In the genomic region with DNA sequence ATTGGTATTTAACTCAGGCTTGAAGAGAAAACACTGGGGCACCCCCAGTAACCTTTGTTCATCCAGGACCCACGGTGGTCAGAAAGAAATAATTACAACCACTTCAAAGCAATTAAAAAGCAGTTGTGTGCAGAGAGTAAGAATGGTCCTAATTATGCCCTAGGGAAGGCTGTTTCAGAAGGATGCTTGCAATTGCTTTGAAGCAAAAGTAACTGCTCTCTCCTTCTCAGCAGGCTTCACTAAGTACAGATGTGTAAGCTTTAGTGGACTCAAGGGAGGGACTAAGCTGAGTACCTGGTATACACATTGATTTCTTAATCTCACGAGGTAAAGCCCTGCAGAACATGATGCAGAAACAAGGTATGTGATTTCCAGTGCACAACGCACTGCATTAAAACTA, we compare ENCODE assay signal across 23 mouse cellular contexts.
DNase-seq lines count a peak whose midpoint lies in the region; ATAC-seq and TF ChIP-seq lines count a peak whose summit lies in the region.
"Had no signal": no experiment of that assay in that cellular context is flagged by ENCODE, and none has a peak within 500 bp of the region (broad histone marks: within the 10 kb centered on the region; RNA-seq: fewer than 3 reads in every experiment).

No protein-coding gene starts in this region.

- H3K4me2 ChIP-seq in forebrain, embryonic 12.5 days, result no peak overlapping the region
- H3K4me2 ChIP-seq in midbrain, postnatal 0 days (ENCODE audit: low read depth, low read length, poor library complexity, severe bottlenecking), result no peak overlapping the region
- no peak overlapping the region for H3K4me2 ChIP-seq in midbrain, embryonic 13.5 days (replicated peaks)
- H3K4me2 ChIP-seq: forebrain, embryonic 13.5 days; heart, embryonic 13.5 days; intestine, embryonic 15.5 days; limb, embryonic 15.5 days; liver, embryonic 15.5 days; neural tube, embryonic 12.5 days had no signal

- H3K27me3 ChIP-seq in forebrain, embryonic 12.5 days, result no peaks in the 10 kb centered on the region
- no peaks in the 10 kb centered on the region for H3K27me3 ChIP-seq in forebrain, embryonic 10.5 days (ENCODE audit: poor library complexity, severe bottlenecking)
- H3K27me3 ChIP-seq in midbrain, postnatal 0 days (ENCODE audit: insufficient read depth, low read length), result no peaks in the 10 kb centered on the region
- no peaks in the 10 kb centered on the region for H3K27me3 ChIP-seq in midbrain, embryonic 13.5 days
- H3K27me3 ChIP-seq: CH12.LX; forebrain, embryonic 13.5 days; heart, embryonic 13.5 days; intestine, embryonic 15.5 days; limb, embryonic 15.5 days; liver, embryonic 15.5 days; neural tube, embryonic 12.5 days had no signal

- H3K27ac ChIP-seq in forebrain, embryonic 12.5 days, result no peak overlapping the region
- H3K27ac ChIP-seq in forebrain, embryonic 10.5 days, result no peak overlapping the region
- no peak overlapping the region for H3K27ac ChIP-seq in midbrain, postnatal 0 days (ENCODE audit: low read depth, low read length)
- no peak overlapping the region for H3K27ac ChIP-seq in midbrain, embryonic 13.5 days
- H3K27ac ChIP-seq: forebrain, embryonic 13.5 days; heart, embryonic 13.5 days; intestine, embryonic 15.5 days; limb, embryonic 15.5 days; liver, embryonic 15.5 days; macrophage; neural tube, embryonic 12.5 days; stomach, postnatal 0 days had no signal

- TF ChIP-seq CTCF in midbrain, postnatal 0 days (IDR thresholded peaks at IDR 0.05), result no peak

- no peaks in the 10 kb centered on the region; the same call in 1 of the 2 replicates for H3K4me1 ChIP-seq in forebrain, embryonic 12.5 days
- H3K4me1 ChIP-seq in forebrain, embryonic 10.5 days, result peaks cover 6% of the 10 kb centered on the region
- H3K4me1 ChIP-seq in midbrain, postnatal 0 days (ENCODE audit: insufficient read depth, low read length), result no peaks in the 10 kb centered on the region
- no peaks in the 10 kb centered on the region for H3K4me1 ChIP-seq in midbrain, embryonic 13.5 days (replicated peaks)
- H3K4me1 ChIP-seq: forebrain, embryonic 13.5 days; heart, embryonic 13.5 days; intestine, embryonic 15.5 days; limb, embryonic 15.5 days; liver, embryonic 15.5 days; neural tube, embryonic 12.5 days had no signal

- H3K9ac ChIP-seq in forebrain, embryonic 12.5 days, result no peak overlapping the region
- no peak overlapping the region for H3K9ac ChIP-seq in midbrain, postnatal 0 days (replicated peaks; ENCODE audit: low read length, poor library complexity, severe bottlenecking)
- H3K9ac ChIP-seq in midbrain, embryonic 13.5 days (replicated peaks), result no peak overlapping the region
- H3K9ac ChIP-seq: forebrain, embryonic 13.5 days; heart, embryonic 13.5 days; intestine, embryonic 15.5 days; limb, embryonic 15.5 days; liver, embryonic 15.5 days; neural tube, embryonic 12.5 days had no signal

- 9% methylated on average over 3 of the region's 3 CpGs for WGBS in forebrain, embryonic 12.5 days
- WGBS in forebrain, embryonic 10.5 days, result 11% methylated on average over 3 of the region's 3 CpGs
- 26% methylated on average over 3 of the region's 3 CpGs for WGBS in midbrain, postnatal 0 days
- WGBS in midbrain, embryonic 13.5 days, result 26% methylated on average over 3 of the region's 3 CpGs

- no peak overlapping the region for H3K4me3 ChIP-seq in forebrain, embryonic 12.5 days (replicated peaks)
- no peak overlapping the region for H3K4me3 ChIP-seq in forebrain, embryonic 10.5 days
- H3K4me3 ChIP-seq in midbrain, postnatal 0 days (ENCODE audit: low read depth, low read length), result no peak overlapping the region
- H3K4me3 ChIP-seq in midbrain, embryonic 13.5 days (replicated peaks), result no peak overlapping the region
- H3K4me3 ChIP-seq: forebrain, embryonic 13.5 days; heart, embryonic 13.5 days; intestine, embryonic 15.5 days; limb, embryonic 15.5 days; liver, embryonic 15.5 days; neural tube, embryonic 12.5 days had no signal

- no peaks in the 10 kb centered on the region for H3K9me3 ChIP-seq in forebrain, embryonic 12.5 days
- H3K9me3 ChIP-seq in forebrain, embryonic 10.5 days, result no peaks in the 10 kb centered on the region
- H3K9me3 ChIP-seq in midbrain, postnatal 0 days (ENCODE audit: low read length), result no peaks in the 10 kb centered on the region
- H3K9me3 ChIP-seq in midbrain, embryonic 13.5 days, result no peaks in the 10 kb centered on the region
- H3K9me3 ChIP-seq: forebrain, embryonic 13.5 days; heart, embryonic 13.5 days; intestine, embryonic 15.5 days; limb, embryonic 15.5 days; liver, embryonic 15.5 days; neural tube, embryonic 12.5 days had no signal

- ATAC-seq in forebrain, embryonic 12.5 days (ENCODE audit: low FRiP score), result peak; percentile 30; the same call in 1 of the 2 replicates
- ATAC-seq in midbrain, postnatal 0 days (ENCODE audit: low FRiP score), result no peak
- ATAC-seq in midbrain, embryonic 13.5 days, result no peak
- ATAC-seq: forebrain, embryonic 13.5 days; intestine, embryonic 15.5 days had no signal

- H3K36me3 ChIP-seq in forebrain, embryonic 12.5 days (replicated peaks), result no peaks in the 10 kb centered on the region
- H3K36me3 ChIP-seq in forebrain, embryonic 10.5 days (replicated peaks), result no peaks in the 10 kb centered on the region
- no peaks in the 10 kb centered on the region for H3K36me3 ChIP-seq in midbrain, postnatal 0 days (ENCODE audit: insufficient read depth, low read length)
- no peaks in the 10 kb centered on the region for H3K36me3 ChIP-seq in midbrain, embryonic 13.5 days
- H3K36me3 ChIP-seq: heart, embryonic 13.5 days; intestine, embryonic 15.5 days; limb, embryonic 15.5 days; liver, embryonic 15.5 days; neural tube, embryonic 12.5 days had no signal

- no peak for DNase-seq in forebrain, embryonic 10.5 days (ENCODE audit: extremely low spot score, low spot score)
- DNase-seq in midbrain, postnatal 0 days (ENCODE audit: low spot score), result peak; percentile 22
- DNase-seq in forelimb bud, embryonic 11.5 days (ENCODE audit: low read depth, low spot score), result peak; percentile 61
- peak; percentile 22 for DNase-seq in mesoderm, embryonic 11.5 days (ENCODE audit: low read depth, low spot score)
- DNase-seq in testis, postnatal 14 days (ENCODE audit: low spot score), result no peak
- no peak for DNase-seq in B cell, adult 2 months
- DNase-seq: adrenal gland, postnatal 14 days; cerebellum, adult 18-20 months; gastrocnemius, postnatal 14 days; heart, adult 18-20 months; kidney, adult 9 months; thymus, postnatal 14 days had no signal

Comparison
In these comparisons a context has a peak if more than half of its experiments do, and no peak if none do; other contexts are left out.
1. DNase-seq: peak in midbrain, postnatal 0 days (single experiment), forelimb bud, embryonic 11.5 days (single experiment) and mesoderm, embryonic 11.5 days (single experiment); none in forebrain, embryonic 10.5 days (single experiment), testis, postnatal 14 days (single experiment) and B cell, adult 2 months (0 of 2).